Mouse (Mus musculus) lung, postnatal 0 days (tissue): Measurements from ENCODE around the gene Ppp1ca.

Experiments used
- CTCF ChIP-seq: IDR thresholded peaks from 2 replicates; pipeline ENCODE4 v1.5.1; 2016; ENCODE audit warnings: antibody characterized with exemption, mild to moderate bottlenecking
- EP300 ChIP-seq: IDR thresholded peaks from 2 replicates; pipeline ENCODE4 v1.6.1; 2016; ENCODE audit warnings: antibody characterized with exemption, mild to moderate bottlenecking, control low read depth

GRCm38 (mm10) chr19:4190831-4191334, 982 bp upstream of the Ppp1ca start, which contains the start of gene Tbc1d10c:
- no peak for TF ChIP-seq CTCF
- no peak for TF ChIP-seq EP300
